ENCODE assay signal across 33 mouse cellular contexts in genomic region chr6:135238211-135238610, GRCm38 (mm10). TPM values are rescaled to one million over a fixed set of nuclear protein-coding genes. Genes with fewer than 3 reads are reported as not detected.
"Had no signal": no experiment of that assay in that cellular context is flagged by ENCODE, and none has a peak within 500 bp of the region (broad histone marks: within the 10 kb centered on the region; RNA-seq: fewer than 3 reads in every experiment).

No protein-coding gene starts in this region.

- H3K4me2 ChIP-seq: heart, embryonic 11.5 days; heart, embryonic 13.5 days; hindbrain, embryonic 13.5 days; hindbrain, embryonic 15.5 days; kidney, embryonic 15.5 days; limb, embryonic 13.5 days; limb, embryonic 15.5 days; liver, embryonic 12.5 days had no signal

- H3K27me3 ChIP-seq: heart, embryonic 15.5 days; hindbrain, embryonic 13.5 days; hindbrain, embryonic 15.5 days; kidney, embryonic 15.5 days; limb, embryonic 13.5 days; limb, embryonic 15.5 days; liver, embryonic 12.5 days had no signal

- H3K4me3 ChIP-seq: heart, adult 2 months; heart, embryonic 13.5 days; heart, embryonic 15.5 days; hindbrain, embryonic 13.5 days; hindbrain, embryonic 15.5 days; kidney, embryonic 15.5 days; limb, embryonic 13.5 days; limb, embryonic 15.5 days; liver, embryonic 12.5 days had no signal

- ATAC-seq: hindbrain, postnatal 0 days; intestine, embryonic 16.5 days had no signal

- H3K9ac ChIP-seq: heart, embryonic 13.5 days; heart, embryonic 15.5 days; hindbrain, embryonic 13.5 days; hindbrain, embryonic 15.5 days; kidney, embryonic 15.5 days; limb, embryonic 13.5 days; limb, embryonic 15.5 days; liver, embryonic 12.5 days; liver, embryonic 14.5 days had no signal

- H3K9me3 ChIP-seq: heart, embryonic 13.5 days; heart, embryonic 15.5 days; hindbrain, embryonic 13.5 days; hindbrain, embryonic 15.5 days; kidney, embryonic 15.5 days; limb, embryonic 13.5 days; limb, embryonic 15.5 days; liver, embryonic 12.5 days had no signal

- H3K4me1 ChIP-seq: hindbrain, embryonic 13.5 days; hindbrain, embryonic 15.5 days had no signal

- H3K36me3 ChIP-seq: heart, embryonic 15.5 days had no signal

- H3K27ac ChIP-seq: heart, adult 2 months; heart, embryonic 13.5 days; heart, embryonic 15.5 days; hindbrain, embryonic 13.5 days; hindbrain, embryonic 15.5 days; hindbrain, postnatal 0 days; kidney, embryonic 15.5 days; kidney, postnatal 0 days; limb, embryonic 13.5 days; limb, embryonic 15.5 days; liver, embryonic 12.5 days; liver, embryonic 14.5 days had no signal

- DNase-seq: gastrocnemius, postnatal 14 days; gastrocnemius, postnatal 36 days; heart, adult 11 months; heart, adult 2 months; heart, postnatal 14 days; heart, postnatal 36 days; kidney, adult 11 months; kidney, adult 2 months; kidney, adult 9 months; kidney, postnatal 14 days; kidney, postnatal 36 days; layer of hippocampus, adult 9-11 months; layer of hippocampus, postnatal 36 days; left cerebral cortex, postnatal 4 days had no signal

RNA-seq across cellular contexts. Expression of gene Gsg1, which starts 15.9 kb away (rescaled TPM):
- total RNA-seq: gastrocnemius, adult 18-20 months; gastrocnemius, adult 8-10 months; gastrocnemius, postnatal 36 days; layer of hippocampus, adult 18-20 months; left cerebral cortex, adult 18-20 months; left cerebral cortex, postnatal 14 days; left cerebral cortex, postnatal 4 days; liver, adult 2 months had no signal
- polyA plus RNA-seq: hindbrain, embryonic 15.5 days had no signal
